Mouse (Mus musculus): Measurements from ENCODE around the gene Sergef.

Gene Sergef

DNA sequence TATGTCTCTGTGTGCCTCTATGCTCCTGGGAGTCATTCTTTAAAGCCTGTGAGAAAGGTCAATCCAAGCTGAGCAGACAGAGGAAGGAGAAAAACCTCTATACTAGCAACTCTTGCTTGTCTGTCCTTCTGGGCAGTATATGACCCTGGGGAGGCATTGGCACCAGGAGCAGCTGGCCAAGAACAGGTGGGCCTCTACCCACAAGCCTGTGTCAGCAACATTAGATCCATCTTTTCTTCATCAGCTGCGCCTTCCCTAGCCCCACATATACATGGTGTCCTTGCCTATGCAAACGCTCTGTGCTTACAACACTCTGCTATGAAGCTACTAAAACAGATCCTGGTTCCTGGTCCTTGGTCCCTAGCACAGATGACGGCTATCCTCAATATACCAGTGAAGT, 97.5 kb downstream of the Sergef start:
- DNase-seq (ENCODE audit: low spot score in 2 of 2), result no peak

DNA sequence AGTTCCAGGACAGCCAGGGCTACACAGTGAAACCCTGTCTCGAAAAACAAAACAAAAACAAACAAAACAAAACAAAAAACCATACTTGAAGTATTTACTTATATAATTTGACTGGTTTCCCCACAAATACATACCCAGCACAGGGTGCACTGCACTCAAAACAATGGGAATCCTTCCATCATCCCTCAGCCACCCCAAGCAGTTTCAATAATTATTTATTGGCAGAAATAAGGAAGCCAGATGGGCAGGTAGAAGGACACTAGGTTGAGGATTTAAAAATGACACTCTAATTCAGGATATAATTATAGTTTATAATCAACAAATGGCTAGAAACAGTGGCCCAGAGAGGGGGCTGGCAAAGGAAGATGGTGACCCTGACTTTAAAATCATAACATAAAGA, 99.0 kb downstream of the Sergef start:
- DNase-seq (ENCODE audit: low spot score in 2 of 2), result no peak

DNA sequence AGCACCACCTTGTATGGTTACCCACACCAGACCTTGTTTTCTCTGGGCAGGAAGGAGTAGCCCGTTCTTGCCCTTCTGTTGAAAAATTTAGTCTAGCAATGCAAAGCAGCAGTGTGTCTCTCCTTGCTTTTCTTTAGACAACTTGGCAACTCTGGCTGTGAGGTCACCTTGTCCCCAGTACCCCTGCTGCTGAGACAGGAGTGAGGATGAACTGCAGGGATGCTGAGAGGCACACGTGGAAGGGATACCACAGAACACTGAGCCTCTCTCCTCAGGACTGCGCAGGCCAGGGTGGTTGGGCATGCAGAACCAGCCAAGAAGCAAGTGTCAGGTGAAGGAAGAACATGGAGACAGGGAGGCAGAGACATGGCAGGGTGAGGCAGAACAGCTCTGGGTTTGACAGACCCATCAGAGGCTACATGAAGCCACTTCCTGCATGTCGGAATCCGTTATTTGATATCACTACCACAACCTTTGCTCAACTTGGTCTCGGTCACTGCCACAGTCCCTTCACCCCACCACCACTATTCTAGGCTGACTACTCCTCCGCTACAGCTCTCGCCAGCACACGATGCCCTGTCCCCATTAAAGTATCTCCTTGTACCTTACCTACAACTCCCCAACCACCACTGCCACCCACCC, 103.0 kb downstream of the Sergef start:
- DNase-seq (ENCODE audit: low spot score in 2 of 2), result no peak

DNA sequence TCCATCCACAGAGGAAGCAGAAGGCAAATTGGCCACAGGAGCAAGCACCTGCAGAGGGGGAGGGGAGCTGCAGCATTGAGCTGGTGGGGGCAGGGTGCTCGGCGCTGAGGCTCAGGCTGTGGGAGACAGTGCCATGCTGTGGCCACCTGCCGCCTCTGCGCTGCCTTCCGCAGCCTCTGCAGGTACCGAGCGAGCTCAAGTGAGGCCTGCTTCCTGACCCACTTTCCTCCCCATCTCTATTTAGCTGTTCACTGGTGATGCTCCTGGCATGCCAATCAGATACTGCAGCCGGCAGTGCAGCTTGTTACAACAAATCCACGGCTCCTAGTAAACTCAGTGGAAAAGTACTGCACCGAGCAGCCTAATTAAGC, 104.2 kb downstream of the Sergef start:
- no peak for DNase-seq (ENCODE audit: low spot score in 2 of 2)

DNA sequence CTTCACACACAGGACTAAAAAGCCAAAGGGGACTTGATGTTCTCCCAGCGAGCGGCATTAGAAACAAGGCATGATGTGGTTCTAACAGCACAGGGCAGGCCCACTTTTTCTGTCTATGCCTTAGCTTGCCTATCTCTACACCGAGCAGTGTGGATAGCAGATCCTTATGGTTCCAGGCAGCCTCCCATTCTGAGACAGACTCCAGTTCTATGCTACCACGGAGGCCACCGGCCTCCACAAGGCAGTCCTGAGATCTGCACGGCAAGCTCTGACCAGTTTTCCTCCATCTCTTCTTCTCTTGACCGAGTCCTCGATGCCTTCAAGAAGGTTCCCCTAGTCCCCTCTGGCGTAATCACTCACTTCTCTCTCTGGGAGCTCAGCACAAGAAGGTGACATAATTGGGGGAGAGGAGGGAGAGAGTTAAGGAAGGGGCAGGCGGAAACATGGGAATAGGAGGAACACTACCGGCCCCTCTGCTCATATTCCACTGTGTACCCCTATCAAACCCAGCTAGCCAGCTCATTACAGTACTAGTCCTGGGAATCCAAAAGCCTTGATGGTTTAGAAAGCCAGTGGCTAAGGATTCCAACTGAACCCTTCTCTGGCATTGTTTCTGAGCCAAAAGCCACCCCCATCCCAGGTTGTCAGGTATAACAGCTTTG, 104.7 kb downstream of the Sergef start:
- DNase-seq (ENCODE audit: low spot score in 2 of 2), result no peak

GRCm38 (mm10) chr7:46533518-46533917, 106.1 kb downstream of the Sergef start:
- DNase-seq (ENCODE audit: low spot score in 2 of 2), result no peak

DNA sequence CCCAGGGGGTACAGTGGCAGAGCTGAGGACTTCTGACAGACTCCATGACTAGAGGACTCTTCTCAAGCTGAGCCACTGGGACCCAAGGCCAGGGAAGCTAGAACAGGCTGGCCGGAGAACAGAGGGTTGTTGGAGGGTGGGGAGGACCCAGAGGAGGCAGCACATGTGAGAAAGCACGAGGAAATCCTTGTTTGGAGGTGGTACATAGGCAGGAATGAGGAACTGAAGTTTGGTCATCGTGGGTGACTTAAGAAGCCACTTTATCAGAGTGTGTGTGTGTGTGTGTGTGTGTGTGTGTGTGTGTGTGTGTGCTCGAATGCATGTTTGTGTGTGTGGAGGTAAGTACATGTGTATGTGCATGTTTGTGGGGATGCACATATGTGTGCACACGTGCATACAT, 108.3 kb downstream of the Sergef start:
- no peak for DNase-seq (ENCODE audit: low spot score in 2 of 2)

DNA sequence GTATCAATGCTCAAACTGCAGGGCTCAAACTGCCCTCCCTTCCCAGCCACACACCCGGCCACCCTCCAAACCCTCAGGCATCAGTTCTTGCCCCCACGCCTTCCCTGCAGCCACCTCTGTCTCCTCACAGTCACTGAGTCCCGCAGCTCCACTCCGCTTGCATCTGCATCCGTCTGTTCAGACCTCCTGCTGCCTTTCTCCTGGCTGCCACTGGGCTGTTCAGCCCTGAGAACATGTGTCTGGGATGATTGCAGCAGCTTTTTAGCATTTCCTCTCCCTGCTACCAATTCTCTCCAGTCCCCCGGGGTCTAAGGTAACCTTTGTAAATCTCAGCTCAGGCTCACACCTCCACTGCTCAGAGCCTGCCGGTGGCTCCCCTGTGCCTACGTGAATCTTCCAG, 109.7 kb downstream of the Sergef start:
- DNase-seq (ENCODE audit: low spot score in 2 of 2), result no peak

DNA sequence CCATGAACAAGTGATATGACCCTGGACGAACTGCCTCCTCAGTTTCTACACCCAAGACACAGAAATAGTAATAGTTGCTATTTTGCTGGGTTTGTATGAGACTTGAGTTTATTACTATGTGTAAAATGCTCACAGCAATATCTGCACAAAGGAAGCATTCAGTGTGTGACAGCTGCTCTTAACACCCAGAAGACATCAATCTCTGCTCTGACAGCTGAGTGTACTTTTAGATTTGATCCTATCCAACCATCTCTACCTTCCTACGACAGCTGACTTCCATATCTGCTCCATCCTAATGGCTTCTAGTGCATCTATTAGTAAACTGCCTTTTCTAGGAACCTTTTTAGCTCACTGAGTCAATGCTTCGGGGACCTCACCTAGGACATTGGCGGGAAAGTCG, 110.3 kb downstream of the Sergef start:
- DNase-seq (ENCODE audit: low spot score in 2 of 2), result no peak

DNA sequence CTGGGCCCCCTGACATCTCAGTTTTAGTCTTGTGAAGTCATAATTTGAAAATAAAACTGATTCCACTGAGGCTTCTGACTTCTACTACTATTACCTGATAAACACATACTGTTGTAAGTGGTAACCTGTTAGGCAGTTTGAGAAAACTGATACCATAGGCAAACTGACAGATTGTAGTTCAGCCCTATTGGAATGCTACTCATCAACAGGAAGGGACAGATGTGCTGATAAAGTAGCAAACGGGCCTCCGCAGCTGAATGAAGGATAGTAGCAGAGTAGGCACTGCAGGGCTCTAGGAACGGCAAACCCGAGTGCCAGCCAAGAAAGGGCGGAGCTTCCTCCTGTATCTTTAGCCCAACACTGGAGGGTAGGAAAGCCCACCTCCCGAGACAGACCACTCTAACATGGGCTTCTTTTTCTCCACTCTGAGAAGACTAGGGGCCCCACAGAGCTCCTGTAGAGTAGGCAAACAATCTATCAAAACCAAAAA, 112.9 kb downstream of the Sergef start:
- DNase-seq (ENCODE audit: low spot score in 2 of 2), result no peak

- no peak for DNase-seq (ENCODE audit: low spot score in 2 of 2)
These were observed 116.4 kb downstream of the Sergef start for GRCm38 (mm10) chr7:46523215-46523614.

DNA sequence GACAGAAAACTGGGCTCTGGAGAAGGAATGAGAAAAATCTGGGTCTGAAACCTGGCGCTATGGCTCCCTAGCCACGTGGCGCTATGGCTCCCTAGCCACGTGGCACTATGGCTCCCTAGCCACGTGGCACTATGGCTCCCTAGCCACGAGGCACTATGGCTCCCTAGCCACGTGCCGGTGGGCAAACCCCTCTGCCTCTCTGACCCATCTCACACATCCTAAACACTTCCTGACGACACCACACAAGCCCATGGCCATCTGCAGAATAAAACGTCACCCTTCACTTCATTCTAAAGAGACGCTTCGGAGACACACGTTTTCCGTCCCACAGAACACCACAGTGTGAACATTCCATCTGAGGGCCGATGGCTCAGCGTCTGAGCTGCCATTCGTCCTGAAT, 117.8 kb downstream of the Sergef start:
- no peak for DNase-seq (ENCODE audit: low spot score in 2 of 2)

GRCm38 (mm10) chr7:46519148-46519547, 120.5 kb downstream of the Sergef start:
- no peak for DNase-seq (ENCODE audit: low spot score in 2 of 2)

GRCm38 (mm10) chr7:46517158-46517557, 122.4 kb downstream of the Sergef start:
- no peak for DNase-seq (ENCODE audit: low spot score in 2 of 2)

DNA sequence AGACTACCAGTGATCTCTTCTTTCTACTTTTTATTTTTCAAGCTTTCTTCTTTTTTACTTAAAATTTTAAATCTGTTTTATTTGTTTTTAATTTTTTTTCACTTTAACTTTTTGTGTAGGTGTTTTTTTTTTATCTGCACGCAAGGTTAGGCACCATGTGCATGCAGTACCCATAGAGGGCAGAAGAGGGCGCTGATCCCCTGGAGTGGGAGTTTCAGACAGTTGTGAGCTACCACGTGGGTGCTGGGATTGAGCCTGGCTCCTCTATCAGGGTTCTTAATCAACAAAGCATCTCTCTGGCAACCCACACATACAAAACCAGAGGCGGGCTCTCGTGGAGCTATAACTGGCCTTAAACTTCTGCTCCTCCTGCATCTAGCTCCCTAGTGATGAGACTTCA, 123.6 kb downstream of the Sergef start:
- DNase-seq (ENCODE audit: low spot score in 2 of 2), result no peak

GRCm38 (mm10) chr7:46514981-46515380, 124.6 kb downstream of the Sergef start:
- no peak for DNase-seq (ENCODE audit: low spot score in 2 of 2)

- DNase-seq (ENCODE audit: low spot score in 2 of 2), result no peak
These were observed 126.0 kb downstream of the Sergef start for GRCm38 (mm10) chr7:46513562-46513961.

DNA sequence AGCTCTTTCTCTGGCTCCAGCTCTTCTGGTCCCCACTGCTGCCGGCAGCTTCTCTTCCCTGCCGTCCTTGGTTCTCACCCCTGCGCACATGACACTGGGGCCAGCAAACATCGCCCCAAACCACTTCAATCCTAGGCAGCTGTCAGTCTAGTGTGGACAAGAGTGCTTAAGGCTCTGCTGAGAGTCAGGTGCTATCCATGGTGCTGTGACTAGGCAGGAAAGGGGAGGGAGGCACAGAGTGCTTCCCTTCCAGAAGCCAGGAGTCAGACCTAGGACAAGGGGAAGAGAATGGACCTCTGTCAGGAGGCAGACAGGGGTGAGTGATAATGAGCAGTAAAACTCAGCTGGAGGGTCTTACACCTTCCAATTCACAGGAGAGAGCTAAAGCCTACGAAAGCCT, 126.8 kb downstream of the Sergef start:
- DNase-seq (ENCODE audit: low spot score in 2 of 2), result no peak

- DNase-seq (ENCODE audit: low spot score in 2 of 2), result no peak
These were observed 128.8 kb downstream of the Sergef start for GRCm38 (mm10) chr7:46510806-46511205.

- DNase-seq (ENCODE audit: low spot score in 2 of 2), result no peak
These were observed 130.0 kb downstream of the Sergef start for GRCm38 (mm10) chr7:46509391-46510310.

GRCm38 (mm10) chr7:46508590-46509318, 130.9 kb downstream of the Sergef start:
- DNase-seq (ENCODE audit: low spot score in 2 of 2), result no peak

GRCm38 (mm10) chr7:46504157-46504556, 135.4 kb downstream of the Sergef start:
- no peak for DNase-seq (ENCODE audit: low spot score in 2 of 2)
